9 mouse cellular contexts compared by ENCODE assay signal in genomic region chrX:142679502-142680250, GRCm38 (mm10). TPM values are rescaled to one million over a fixed set of nuclear protein-coding genes. Genes with fewer than 3 reads are reported as not detected.
A peak's percentile ranks its signal among the peaks of the same experiment; 100 is the strongest.
DNase-seq lines count a peak whose midpoint lies in the region; ATAC-seq lines count a peak whose summit lies in the region.
"Had no signal": no experiment of that assay in that cellular context is flagged by ENCODE, and none has a peak within 500 bp of the region (broad histone marks: within the 10 kb centered on the region; RNA-seq: fewer than 3 reads in every experiment).

No protein-coding gene starts in this region.

- peak overlapping the region; percentile 61 for H3K4me2 ChIP-seq in forebrain, embryonic 11.5 days (ENCODE audit: low read depth, low read length, severe bottlenecking)
- peak overlapping the region; percentile 70 for H3K4me2 ChIP-seq in liver, embryonic 11.5 days
- H3K4me2 ChIP-seq in stomach, embryonic 16.5 days (ENCODE audit: low read depth, low read length), result peak overlapping the region; percentile 58

- H3K4me3 ChIP-seq in forebrain, embryonic 11.5 days (ENCODE audit: low read depth, low read length), result peak overlapping the region; percentile 57; the same call in 1 of the 2 replicates
- H3K4me3 ChIP-seq in liver, embryonic 11.5 days (ENCODE audit: low read depth, low read length), result peak overlapping the region; percentile 69
- peak overlapping the region; percentile 60 for H3K4me3 ChIP-seq in stomach, embryonic 16.5 days (replicated peaks; ENCODE audit: low read length)

- peaks cover 2% of the 10 kb centered on the region; the same call in 1 of the 2 replicates for H3K27me3 ChIP-seq in forebrain, embryonic 11.5 days (ENCODE audit: control insufficient read depth, insufficient read depth, low read length)
- H3K27me3 ChIP-seq in liver, embryonic 11.5 days (replicated peaks; ENCODE audit: control insufficient read depth, insufficient read depth, low read length), result peaks cover 4% of the 10 kb centered on the region
- H3K27me3 ChIP-seq in stomach, embryonic 16.5 days (ENCODE audit: control insufficient read depth, insufficient read depth, low read length), result peaks cover 14% of the 10 kb centered on the region; the same call in 1 of the 2 replicates

- H3K27ac ChIP-seq in forebrain, embryonic 11.5 days (ENCODE audit: low read depth, low read length), result peak overlapping the region; percentile 65
- peak overlapping the region; percentile 91 for H3K27ac ChIP-seq in liver, embryonic 11.5 days (ENCODE audit: low read depth, low read length)
- peak overlapping the region; percentile 98 for H3K27ac ChIP-seq in stomach, embryonic 16.5 days (ENCODE audit: low read length)

- no peak for ATAC-seq in forebrain, embryonic 11.5 days (replicated peaks; ENCODE audit: low FRiP score)
- no peak for ATAC-seq in liver, embryonic 11.5 days (replicated peaks; ENCODE audit: low FRiP score)
- no peak for ATAC-seq in stomach, embryonic 16.5 days (ENCODE audit: insufficient read depth, low FRiP score)

- H3K9ac ChIP-seq in forebrain, embryonic 11.5 days (ENCODE audit: low read length), result 0 out of 2 replicates have a peak overlapping the region, but pooled peaks have one; percentile 9
- peak overlapping the region; percentile 59; the same call in 1 of the 2 replicates for H3K9ac ChIP-seq in liver, embryonic 11.5 days (ENCODE audit: low read depth, low read length)
- H3K9ac ChIP-seq in stomach, embryonic 16.5 days (ENCODE audit: low read length), result peak overlapping the region; percentile 67

- WGBS in forebrain, embryonic 11.5 days, result 48% methylated on average over 11 of the region's 11 CpGs
- WGBS in liver, embryonic 11.5 days, result 23% methylated on average over 11 of the region's 11 CpGs
- WGBS in stomach, embryonic 16.5 days, result 39% methylated on average over 11 of the region's 11 CpGs

- no peaks in the 10 kb centered on the region for H3K9me3 ChIP-seq in forebrain, embryonic 11.5 days (ENCODE audit: control insufficient read depth, low read length)
- no peaks in the 10 kb centered on the region for H3K9me3 ChIP-seq in liver, embryonic 11.5 days (ENCODE audit: control insufficient read depth, low read length)
- H3K9me3 ChIP-seq in stomach, embryonic 16.5 days (replicated peaks; ENCODE audit: control insufficient read depth, low read length), result no peaks in the 10 kb centered on the region

- peak; percentile 15 for DNase-seq in thymus, postnatal 0 days (ENCODE audit: low spot score)
- DNase-seq in thymus, postnatal 10 days (ENCODE audit: low spot score in 2 of 2), result no peak
- no peak for DNase-seq in forebrain, embryonic 11.5 days (ENCODE audit: low spot score)
- DNase-seq in liver, embryonic 11.5 days (ENCODE audit: low spot score), result no peak
- DNase-seq in adrenal gland, postnatal 25 days, result no peak
- DNase-seq in embryo, embryonic 11 days, result no peak
- DNase-seq in cerebellum, adult 8-10 months, result no peak
- DNase-seq: kidney, adult 18-20 months had no signal

- H3K4me1 ChIP-seq in forebrain, embryonic 11.5 days (replicated peaks; ENCODE audit: control insufficient read depth, insufficient read depth, low read length), result 0 out of 2 replicates have a peak, but pooled peaks cover 6% of the 10 kb centered on the region
- peaks cover 17% of the 10 kb centered on the region for H3K4me1 ChIP-seq in liver, embryonic 11.5 days (replicated peaks; ENCODE audit: control insufficient read depth, insufficient read depth, low read length)
- peaks cover 20% of the 10 kb centered on the region for H3K4me1 ChIP-seq in stomach, embryonic 16.5 days (ENCODE audit: control insufficient read depth, insufficient read depth, low read length)

- H3K36me3 ChIP-seq in forebrain, embryonic 11.5 days (ENCODE audit: control insufficient read depth, insufficient read depth, low read length), result no peaks in the 10 kb centered on the region
- H3K36me3 ChIP-seq in liver, embryonic 11.5 days (ENCODE audit: control insufficient read depth, insufficient read depth, low read length), result no peaks in the 10 kb centered on the region
- H3K36me3 ChIP-seq in stomach, embryonic 16.5 days (ENCODE audit: control insufficient read depth, insufficient read depth, low read length), result no peaks in the 10 kb centered on the region

RNA-seq across cellular contexts. Expression of gene Tmem164, which starts 1.5 kb away (rescaled TPM):
- polyA plus RNA-seq in thymus, postnatal 0 days (2015; fragmentation: Nextera tagmentation; extraction: Ambion mirVana), result 30.7 and 35.4 TPM in 2 replicates
- polyA plus RNA-seq in forebrain, embryonic 11.5 days (2014; fragmentation: Nextera tagmentation; extraction: Ambion mirVana), result 37.6 and 42.6 TPM in 2 replicates
- polyA plus RNA-seq in liver, embryonic 11.5 days (2014; fragmentation: Nextera tagmentation; extraction: Ambion mirVana), result 43.8 and 46.3 TPM in 2 replicates
- polyA plus RNA-seq in stomach, embryonic 16.5 days (2015; fragmentation: Nextera tagmentation; extraction: Ambion mirVana), result 60.5 and 67.9 TPM in 2 replicates
- total RNA-seq in adrenal gland, postnatal 25 days (2021), result 40.1 and 44.1 TPM in 2 replicates

Comparison
In these comparisons a context has a peak if more than half of its experiments do, and no peak if none do; other contexts are left out.
1. H3K9ac ChIP-seq: peak in every context shown above with its lines; median percentile 67 in stomach, embryonic 16.5 days; 59 in liver, embryonic 11.5 days; 9 in forebrain, embryonic 11.5 days.